Mouse (Mus musculus): ENCODE data around the gene Apeh.

Apeh gene

GRCm38 (mm10) chr9:108094184-108094941, at the start of gene Apeh:
Gene Apeh, minus strand, starts transcription at chr9:108094606.
- CTCF ChIA-PET = interaction anchor here (0.6 to 3.5 kb wide), 51 partner anchors 11 to 468 kb away, joined by 3 to 52 read pairs (median 7); partner anchors contain the start of genes Amigo3 (in 2 of the 4), Mst1 (in 2 of the 4), Cdhr4 (in 1 of the 4) and Dag1 (in 1 of the 4)

GRCm38 (mm10) chr9:108143470-108143869, 49.1 kb upstream of the Apeh start:
- POLR2A ChIA-PET = interaction anchor here in 2 of 4 experiments (1.3 to 3.9 kb wide), 3 partner anchors 15 to 58 kb away, joined by 3 to 22 read pairs (median 4); no protein-coding TSS in a partner anchor
- CTCF ChIA-PET = no interaction called here

More at GRCm38 (mm10) chr9:108094184-108094941, at the start of gene Apeh:
- POLR2A ChIA-PET = interaction anchor here (0.5 to 3.1 kb wide), 88 partner anchors 9 to 760 kb away, joined by 3 to 34 read pairs (median 4); partner anchors contain the start of genes Amigo3 (in 3 of the 4), Dag1 (in 2 of the 4), Inka1 (in 2 of the 4) and Mst1 (in 2 of the 4)

- POLR2A ChIA-PET = interaction anchor here in 3 of 4 experiments (0.9 to 1.7 kb wide), 14 partner anchors 16 to 377 kb away, joined by 3 to 8 read pairs (median 3); partner anchors contain the start of genes Apeh (in 2 of the 3) and Amigo3 (in 1 of the 3)
- CTCF ChIA-PET = interaction anchor here in 3 of 4 experiments (1.0 to 3.0 kb wide), 8 partner anchors 19 to 143 kb away, joined by 3 to 21 read pairs (median 3); partner anchors contain the start of gene Apeh (in 1 of the 3)
These were observed 47.0 kb upstream of the Apeh start for GRCm38 (mm10) chr9:108141387-108141786.

- ChIA-PET POLR2A (interaction anchor here in 3 of 4 experiments (0.9 to 1.9 kb wide), 10 partner anchors 18 to 87 kb away, joined by 3 to 7 read pairs (median 4); partner anchors contain the start of genes Amigo3 (in 1 of the 3) and Bsn (in 1 of the 3)), CTCF (interaction anchor here (0.6 to 3.0 kb wide), 19 partner anchors 14 to 239 kb away, joined by 3 to 21 read pairs (median 3); partner anchors contain the start of gene Apeh (in 1 of the 4))
These were observed 45.7 kb upstream of the Apeh start for GRCm38 (mm10) chr9:108139963-108140695.

- POLR2A ChIA-PET = interaction anchor here in 2 of 4 experiments (0.9 to 1.9 kb wide), 7 partner anchors 18 to 64 kb away, joined by 3 to 5 read pairs (median 4); partner anchors contain the start of gene Bsn (in 1 of the 2)
- CTCF ChIA-PET = interaction anchor here in 3 of 4 experiments (0.6 to 3.0 kb wide), 14 partner anchors 13 to 238 kb away, joined by 3 to 21 read pairs (median 4); no protein-coding TSS in a partner anchor
These were observed 45.0 kb upstream of the Apeh start for GRCm38 (mm10) chr9:108139169-108139962.

GRCm38 (mm10) chr9:108138118-108138517, 43.7 kb upstream of the Apeh start:
- ChIA-PET POLR2A (interaction anchor here (0.5 to 2.4 kb wide), 15 partner anchors 10 to 202 kb away, joined by 3 to 12 read pairs (median 4); partner anchors contain the start of genes Apeh (in 2 of the 4), Camkv (in 1 of the 4) and Gpx1 (in 1 of the 4)), CTCF (interaction anchor here (0.5 to 3.2 kb wide), 17 partner anchors 14 to 172 kb away, joined by 3 to 66 read pairs (median 7); no protein-coding TSS in a partner anchor)

- CTCF ChIA-PET = interaction anchor here (0.5 to 3.2 kb wide), 24 partner anchors 13 to 974 kb away, joined by 3 to 66 read pairs (median 6); no protein-coding TSS in a partner anchor
These were observed 43.1 kb upstream of the Apeh start for GRCm38 (mm10) chr9:108137523-108137922.

GRCm38 (mm10) chr9:108136930-108137462, 42.6 kb upstream of the Apeh start:
- POLR2A ChIA-PET = interaction anchor here in 3 of 4 experiments (0.6 to 2.4 kb wide), 24 partner anchors 8 to 524 kb away, joined by 3 to 12 read pairs (median 4); partner anchors contain the start of genes Apeh (in 2 of the 3), Camkv (in 1 of the 3) and Gpx1 (in 1 of the 3)

More at GRCm38 (mm10) chr9:108137523-108137922, 43.1 kb upstream of the Apeh start:
- POLR2A ChIA-PET = interaction anchor here (0.6 to 2.4 kb wide), 20 partner anchors 9 to 507 kb away, joined by 3 to 12 read pairs (median 4); partner anchors contain the start of genes Apeh (in 2 of the 4), Camkv (in 1 of the 4) and Gpx1 (in 1 of the 4)

GRCm38 (mm10) chr9:108136225-108136624, 41.8 kb upstream of the Apeh start:
- POLR2A ChIA-PET = interaction anchor here in 3 of 4 experiments (0.7 to 2.4 kb wide), 16 partner anchors 9 to 524 kb away, joined by 3 to 12 read pairs (median 3); partner anchors contain the start of gene Apeh (in 1 of the 3)
- CTCF ChIA-PET = interaction anchor here (0.6 to 3.2 kb wide), 44 partner anchors 8 to 575 kb away, joined by 3 to 66 read pairs (median 4); partner anchors contain the start of genes Bsn (in 3 of the 4), Apeh (in 2 of the 4), Mon1a (in 1 of the 4) and Qrich1 (in 1 of the 4)

More at GRCm38 (mm10) chr9:108136930-108137462, 42.6 kb upstream of the Apeh start:
- CTCF ChIA-PET = interaction anchor here (0.6 to 3.2 kb wide), 49 partner anchors 8 to 975 kb away, joined by 3 to 66 read pairs (median 4); partner anchors contain the start of genes Bsn (in 3 of the 4), Apeh (in 2 of the 4), Mon1a (in 1 of the 4) and Qrich1 (in 1 of the 4)

GRCm38 (mm10) chr9:108135679-108136078, 41.3 kb upstream of the Apeh start:
- CTCF ChIA-PET = interaction anchor here in 3 of 4 experiments (0.7 to 3.2 kb wide), 18 partner anchors 8 to 575 kb away, joined by 3 to 66 read pairs (median 8); partner anchors contain the start of genes Bsn (in 3 of the 3) and Apeh (in 1 of the 3)
- POLR2A ChIA-PET = interaction anchor here in 3 of 4 experiments (0.7 to 2.1 kb wide), 7 partner anchors 9 to 69 kb away, joined by 3 to 10 read pairs (median 3); no protein-coding TSS in a partner anchor

GRCm38 (mm10) chr9:108133478-108133877, 39.1 kb upstream of the Apeh start:
- POLR2A ChIA-PET = interaction anchor here in 2 of 4 experiments (1.0 to 1.3 kb wide), 4 partner anchors 9 to 38 kb away, joined by 3 to 4 read pairs (median 3); no protein-coding TSS in a partner anchor
- CTCF ChIA-PET = interaction anchor here in 3 of 4 experiments (0.7 to 1.3 kb wide), 7 partner anchors 39 to 232 kb away, joined by 3 to 9 read pairs (median 4); partner anchors contain the start of gene Apeh (in 1 of the 3)

- ChIA-PET POLR2A (interaction anchor here in 2 of 4 experiments (1.3 kb wide), 2 partner anchors 17 to 254 kb away, joined by 3 read pairs; no protein-coding TSS in a partner anchor), CTCF (interaction anchor here in 1 of 4 experiments (0.6 to 0.7 kb wide), 2 partner anchors 85 to 87 kb away, joined by 3 to 8 read pairs; no protein-coding TSS in a partner anchor)
These were observed 38.0 kb upstream of the Apeh start for GRCm38 (mm10) chr9:108132373-108132772.

GRCm38 (mm10) chr9:108131502-108131901, 37.1 kb upstream of the Apeh start:
- POLR2A ChIA-PET = interaction anchor here in 1 of 4 experiments (0.6 to 1.3 kb wide), 2 partner anchors 90 to 255 kb away, joined by 3 read pairs; no protein-coding TSS in a partner anchor

GRCm38 (mm10) chr9:108129042-108129948, 34.9 kb upstream of the Apeh start:
- ChIA-PET POLR2A (interaction anchor here in 3 of 4 experiments (0.5 to 1.7 kb wide), 8 partner anchors 8 to 328 kb away, joined by 3 to 6 read pairs (median 4); no protein-coding TSS in a partner anchor), CTCF (interaction anchor here (0.5 to 2.3 kb wide), 7 partner anchors 14 to 166 kb away, joined by 3 to 8 read pairs (median 3); partner anchors contain the start of gene Apeh (in 1 of the 4))

More at GRCm38 (mm10) chr9:108131502-108131901, 37.1 kb upstream of the Apeh start:
- CTCF ChIA-PET = interaction anchor here in 1 of 4 experiments (1.4 kb wide), 1 partner anchor 70 kb away, joined by 4 read pairs; no protein-coding TSS in a partner anchor
